Mouse (Mus musculus) gastrocnemius, adult 2 months (tissue): ENCODE results near the gene Gucy2d. TPM values are rescaled to one million over a fixed set of nuclear protein-coding genes. Genes with fewer than 3 reads are reported as not detected.

Experiments
- DNase-seq: peaks from one replicate; pipeline ENCODE4 v3.0.0; 2022
- H3K27ac ChIP-seq: fragments of 200-600 bp; 2 replicates; pipeline ENCODE4 v1.8.1; 2022; ENCODE audit warnings: mild to moderate bottlenecking
- H3K4me3 ChIP-seq: fragments of 200-600 bp; 2 replicates; pipeline ENCODE4 v1.8.1; 2022; ENCODE audit warnings: mild to moderate bottlenecking, moderate library complexity
- CTCF ChIP-seq: fragments of 200-600 bp; IDR thresholded peaks from 2 replicates; pipeline ENCODE4 v1.8.1; 2022; ENCODE audit warnings: antibody characterized with exemption, mild to moderate bottlenecking, moderate library complexity
- intact Hi-C: fragments of 180-260 bp; cut with DNase I; formaldehyde crosslinking; loops from one replicate; pipeline ENCODE4 v1.15.1; 2025
- total RNA-seq, 2 experiments: library from RNA; stranded (reverse); gene quantifications; 2 replicates each; pipeline ENCODE4 v1.2.3; 2021

Gene Gucy2d
- total RNA-seq, 2 experiments from 2014 or later = 0.25 TPM; not detected in 1

- DNase-seq = no peak
- Histone ChIP-seq H3K27ac (peak overlapping the region; percentile 82), H3K4me3 (no peak overlapping the region)
- no peak for TF ChIP-seq CTCF
- intact Hi-C loops = no loop called here
Observed at GRCm38 (mm10) chr7:98498101-98498500, 57.9 kb downstream of the Gucy2d start.

GRCm38 (mm10) chr7:98498656-98499560 is 58.7 kb downstream of the Gucy2d start:
- intact Hi-C loops = no loop called here
- H3K27ac ChIP-seq = peak overlapping the region; percentile 82

GRCm38 (mm10) chr7:98499561-98500292 is 59.5 kb downstream of the Gucy2d start:
- Histone ChIP-seq H3K4me3 (peak overlapping the region; percentile 32), H3K27ac (peak overlapping the region; percentile 82)
- intact Hi-C loops = no loop called here
- DNase-seq = peak; percentile 62
- TF ChIP-seq CTCF = no peak

More at GRCm38 (mm10) chr7:98498656-98499560, 58.7 kb downstream of the Gucy2d start:
- H3K4me3 ChIP-seq = no peak overlapping the region
- no peak for TF ChIP-seq CTCF
- DNase-seq = peak; percentile 42

- TF ChIP-seq CTCF = no peak
- no peak overlapping the region for H3K4me3 ChIP-seq
- intact Hi-C loops = no loop called here
- H3K27ac ChIP-seq = peak overlapping the region; percentile 82
- peak; percentile 80 for DNase-seq
Observed at GRCm38 (mm10) chr7:98500470-98500869, 60.3 kb downstream of the Gucy2d start.

GRCm38 (mm10) chr7:98501078-98501477 is 60.9 kb downstream of the Gucy2d start:
- intact Hi-C loops = no loop called here
- Histone ChIP-seq H3K4me3 (no peak overlapping the region), H3K27ac (peak overlapping the region; percentile 82)
- no peak for TF ChIP-seq CTCF
- no peak for DNase-seq

- H3K27ac ChIP-seq = peak overlapping the region; percentile 81
- TF ChIP-seq CTCF = no peak
- no peak for DNase-seq
- intact Hi-C loops = no loop called here
- no peak overlapping the region for H3K4me3 ChIP-seq
Observed at GRCm38 (mm10) chr7:98502921-98503320, 62.7 kb downstream of the Gucy2d start.

GRCm38 (mm10) chr7:98503951-98504647 is 63.9 kb downstream of the Gucy2d start:
- H3K27ac ChIP-seq = peak overlapping the region; percentile 81
- intact Hi-C loops = no loop called here
- no peak overlapping the region for H3K4me3 ChIP-seq
- TF ChIP-seq CTCF = no peak
- DNase-seq = peak; percentile 65

GRCm38 (mm10) chr7:98504726-98505314 is 64.6 kb downstream of the Gucy2d start:
- no peak; the same call in 1 of the 2 replicates for TF ChIP-seq CTCF
- DNase-seq = peak; percentile 61
- Histone ChIP-seq H3K4me3 (no peak overlapping the region), H3K27ac (peak overlapping the region; percentile 81)
- intact Hi-C loops = no loop called here

GRCm38 (mm10) chr7:98505664-98506063 is 65.4 kb downstream of the Gucy2d start:
- DNase-seq = no peak
- intact Hi-C loops = no loop called here
- no peak for TF ChIP-seq CTCF
- H3K4me3 ChIP-seq = no peak overlapping the region
- H3K27ac ChIP-seq = no peak overlapping the region

- Histone ChIP-seq H3K27ac (peak overlapping the region; percentile 56), H3K4me3 (no peak overlapping the region)
- no peak for DNase-seq
- intact Hi-C loops = no loop called here
- TF ChIP-seq CTCF = no peak
Observed at GRCm38 (mm10) chr7:98510961-98511958, 71.0 kb downstream of the Gucy2d start.

- no peak overlapping the region for H3K27ac ChIP-seq
- TF ChIP-seq CTCF = no peak
- no peak for DNase-seq
- H3K4me3 ChIP-seq = no peak overlapping the region
- intact Hi-C loops = no loop called here
Observed at GRCm38 (mm10) chr7:98513251-98513650, 73.0 kb downstream of the Gucy2d start.
